Mouse (Mus musculus) gastrocnemius, postnatal 4 days (tissue): ENCODE data around the gene Anxa7. TPM values are rescaled to one million over a fixed set of nuclear protein-coding genes. Genes with fewer than 3 reads are reported as not detected.
A peak's percentile ranks its signal among the peaks of the same experiment; 100 is the strongest.

Experiments
- DNase-seq, 2 experiments: peaks; one replicate each; pipeline ENCODE4 v3.0.0; 2021 to 2022; ENCODE audit warnings: low spot score in 2 of 2, mixed read lengths in 2 of 2
- long read RNA-seq, 2 experiments: library from polyadenylated mRNA; stranded (forward); transcript quantifications; one replicate each; pipeline ENCODE4 v2.0.0; 2021
- total RNA-seq, 2 experiments: library from RNA; stranded (reverse); gene quantifications; 2 replicates each; pipeline ENCODE4 v1.2.3; 2021

Anxa7 gene
- 10 to 100 TPM; 43.1 to 52.3 TPM for total RNA-seq
- long read RNA-seq, experiment 1, transcript Anxa7-201 (13 exons, 2,851 nt) = minor isoform, 22 of 82 reads
- long read RNA-seq, experiment 1, transcript Anxa7-202 (14 exons, 2,904 nt) = major isoform, 35 of 82 reads
- long read RNA-seq, experiment 1, partial matches to known transcripts = 8 of 82 reads
- long read RNA-seq, experiment 1, other reads (novel, unspliced or antisense) = 13 of 82 reads
- long read RNA-seq, experiment 2, transcript Anxa7-201 (13 exons, 2,851 nt) = minor isoform, 20 of 73 reads
- long read RNA-seq, experiment 2, transcript Anxa7-202 (14 exons, 2,904 nt) = major isoform, 30 of 73 reads
- long read RNA-seq, experiment 2, partial matches to known transcripts = 5 of 73 reads
- long read RNA-seq, experiment 2, other reads (novel, unspliced or antisense) = 17 of 73 reads

DNA sequence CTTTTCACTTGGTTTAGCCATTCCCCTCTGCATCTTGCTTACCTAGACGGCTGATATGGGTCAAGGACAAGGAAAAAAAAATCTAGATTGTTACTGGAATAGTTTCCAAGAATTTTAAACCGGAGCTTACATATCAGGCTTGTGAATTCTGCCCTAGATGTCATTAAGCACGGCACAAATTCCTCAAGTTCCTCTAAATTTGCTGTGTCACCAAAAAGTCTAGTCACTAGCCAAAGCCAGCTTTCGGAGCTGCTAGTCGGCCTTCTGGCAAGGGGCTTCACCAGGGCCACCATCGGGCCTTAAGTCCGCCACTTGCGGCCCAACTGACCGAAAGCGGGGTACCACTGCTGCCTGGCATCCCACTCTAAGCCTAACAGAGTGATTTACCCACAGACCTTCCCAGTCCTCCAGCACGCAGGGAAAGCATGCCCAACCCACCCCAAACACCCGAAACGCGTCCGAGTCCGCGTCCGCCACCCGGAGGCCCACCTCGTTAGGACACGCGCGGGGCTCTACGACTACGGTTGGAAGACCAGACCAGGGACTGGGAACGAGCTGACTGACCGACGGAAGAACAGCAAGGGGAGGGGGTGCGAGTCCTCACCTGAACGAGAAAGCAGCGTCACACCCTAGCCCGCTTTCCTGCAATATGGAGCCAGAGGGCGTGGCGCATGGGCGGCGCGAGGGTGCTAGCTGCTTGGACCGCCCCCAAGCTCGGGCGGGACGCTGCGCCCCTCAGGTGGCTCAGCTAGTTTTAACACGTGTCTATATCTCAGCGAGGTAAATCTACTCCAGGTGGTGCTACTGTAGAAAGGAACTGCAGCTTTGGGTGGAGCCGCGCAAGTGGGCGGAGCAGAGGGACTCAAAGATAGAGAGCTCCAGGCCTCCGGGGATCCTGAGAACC is at the start of gene Anxa7:
Anxa7 (minus strand) TSS at position 843 of the 904 bp plus-strand sequence.
- DNase-seq = peak; percentile 35 to 66

DNA sequence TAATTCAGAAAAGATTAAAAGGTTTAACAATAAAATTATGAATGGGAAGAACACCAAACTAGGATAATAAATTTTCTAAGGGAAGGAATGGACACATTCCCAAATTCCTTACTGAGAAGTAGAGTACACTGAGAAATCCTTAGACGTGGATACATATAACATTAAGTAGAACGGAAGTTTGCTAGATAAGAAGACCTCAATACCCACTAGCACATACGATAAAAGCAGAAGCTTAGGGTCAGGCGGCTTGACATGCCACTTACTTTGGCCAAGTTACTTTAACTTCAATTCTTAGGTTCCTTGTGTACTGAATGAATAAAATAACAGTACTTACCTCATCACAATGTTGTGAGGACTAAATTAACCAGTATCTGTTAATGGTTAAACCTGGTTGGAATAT is 49.7 kb upstream of the Anxa7 start:
- DNase-seq = no peak

DNA sequence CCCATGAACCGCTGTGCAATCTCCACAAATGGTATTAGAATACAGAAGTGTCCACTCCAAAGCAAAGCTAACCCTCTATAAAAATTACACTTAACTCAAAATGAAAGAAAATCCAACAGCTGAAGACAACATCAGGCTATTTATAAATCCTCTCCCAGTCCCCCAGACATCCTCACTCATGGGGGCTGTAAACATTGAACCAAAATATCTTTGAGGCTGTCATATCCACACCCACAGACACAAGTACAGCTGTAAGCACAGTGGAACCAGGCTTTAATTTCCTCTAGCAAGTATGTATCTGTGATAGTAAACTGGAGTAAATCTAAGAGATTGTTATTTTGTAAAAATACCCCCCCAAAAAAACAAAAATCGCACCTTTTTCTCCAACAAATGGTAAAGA is 40.2 kb upstream of the Anxa7 start:
- DNase-seq = no peak

DNA sequence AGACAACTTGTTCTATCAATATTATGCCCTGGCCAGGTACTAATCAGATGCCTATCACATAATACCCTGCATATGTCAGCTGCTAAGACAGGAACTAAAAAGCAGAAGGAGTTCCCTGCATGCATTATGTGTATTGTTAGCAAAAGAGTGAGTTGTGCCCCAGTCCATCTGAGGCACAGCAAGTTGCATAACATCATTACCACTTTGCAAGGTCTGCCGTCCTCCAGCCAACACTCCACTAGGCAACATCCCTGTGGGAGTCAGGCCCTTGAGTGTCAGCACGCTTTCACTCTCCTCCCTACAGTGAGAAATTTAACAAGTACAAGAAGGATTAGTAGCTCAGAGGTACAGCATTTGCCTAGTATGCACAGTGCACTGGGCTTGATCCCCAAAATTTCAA is 28.5 kb upstream of the Anxa7 start:
- DNase-seq = no peak

DNA sequence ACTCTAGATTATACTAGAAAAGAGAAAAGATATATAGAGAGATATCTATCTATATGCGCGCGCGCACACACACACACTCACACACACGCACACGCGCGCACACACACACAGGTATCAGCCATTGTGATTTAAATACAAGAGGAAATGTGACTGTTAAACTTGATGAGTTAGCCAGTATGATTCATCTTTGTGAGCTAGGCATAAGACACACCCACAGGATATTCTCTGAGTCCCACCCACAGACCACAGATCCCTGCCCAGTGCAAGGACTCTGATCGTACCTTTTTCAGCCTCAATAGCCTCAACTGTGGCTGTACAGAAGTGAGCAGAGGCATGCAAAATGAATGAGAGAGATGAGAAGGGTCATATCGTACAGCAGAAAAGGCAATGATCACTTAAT is 23.0 kb upstream of the Anxa7 start:
- no peak for DNase-seq

DNA sequence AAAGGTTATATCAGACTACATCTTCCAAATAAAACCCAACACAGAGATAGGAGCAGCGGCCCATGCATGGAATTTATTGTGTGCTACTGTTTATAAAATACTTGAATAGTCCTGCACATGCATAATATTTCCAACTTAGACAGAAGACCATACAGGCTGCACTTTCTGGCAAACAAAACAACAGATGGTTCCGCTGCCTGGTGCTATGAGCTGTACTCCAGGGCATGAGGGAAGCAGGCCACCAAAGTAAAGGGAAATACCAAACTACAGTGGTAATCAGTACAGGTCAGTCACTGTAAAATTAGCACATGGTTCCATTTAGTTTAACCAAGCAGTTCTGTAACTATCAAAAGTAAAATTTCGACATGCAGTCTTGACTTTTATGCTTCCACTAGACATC is 20.0 kb upstream of the Anxa7 start:
- DNase-seq = no peak

DNA sequence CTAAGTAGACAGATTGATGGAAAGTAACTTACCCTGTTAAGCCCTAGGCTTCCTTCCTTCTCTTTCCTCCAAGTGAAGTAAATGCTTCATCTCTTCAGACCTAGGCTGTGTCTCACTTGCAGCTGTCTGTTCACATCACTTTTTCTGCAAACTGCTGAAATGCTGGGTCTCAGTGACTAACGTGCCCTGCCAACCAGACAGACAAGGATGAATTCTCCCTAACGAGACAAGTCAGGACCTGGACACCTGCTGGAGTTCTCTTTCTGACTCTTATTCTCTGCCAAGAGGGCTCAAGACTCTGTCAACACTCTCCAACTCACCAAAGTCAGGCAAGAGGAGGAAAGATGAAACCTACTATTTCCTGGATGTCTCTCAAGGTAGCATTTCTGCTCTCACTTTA is 16.7 kb upstream of the Anxa7 start, which contains the start of gene Mss51:
Mss51 (minus strand) TSS at position 299 of the 400 bp plus-strand sequence.
- no peak for DNase-seq

DNA sequence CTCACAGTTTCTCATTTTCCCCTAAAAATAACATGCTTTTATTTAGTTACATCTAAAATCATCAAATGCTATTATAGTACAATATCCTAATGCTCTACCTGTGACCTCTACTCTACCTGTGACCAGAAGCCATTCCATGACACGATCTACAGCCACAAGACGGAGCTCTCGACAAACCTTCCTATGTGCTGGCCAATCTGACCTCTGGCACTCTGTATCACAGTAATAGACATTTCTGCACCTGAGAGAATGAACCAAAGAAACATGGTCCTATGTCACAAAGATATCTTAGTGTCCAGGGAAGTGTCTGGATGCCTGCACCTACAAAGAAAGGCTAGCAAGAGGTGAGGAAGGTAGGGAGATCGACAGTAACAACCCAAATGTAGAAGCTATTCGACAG is 6.1 kb upstream of the Anxa7 start:
- no peak for DNase-seq

DNA sequence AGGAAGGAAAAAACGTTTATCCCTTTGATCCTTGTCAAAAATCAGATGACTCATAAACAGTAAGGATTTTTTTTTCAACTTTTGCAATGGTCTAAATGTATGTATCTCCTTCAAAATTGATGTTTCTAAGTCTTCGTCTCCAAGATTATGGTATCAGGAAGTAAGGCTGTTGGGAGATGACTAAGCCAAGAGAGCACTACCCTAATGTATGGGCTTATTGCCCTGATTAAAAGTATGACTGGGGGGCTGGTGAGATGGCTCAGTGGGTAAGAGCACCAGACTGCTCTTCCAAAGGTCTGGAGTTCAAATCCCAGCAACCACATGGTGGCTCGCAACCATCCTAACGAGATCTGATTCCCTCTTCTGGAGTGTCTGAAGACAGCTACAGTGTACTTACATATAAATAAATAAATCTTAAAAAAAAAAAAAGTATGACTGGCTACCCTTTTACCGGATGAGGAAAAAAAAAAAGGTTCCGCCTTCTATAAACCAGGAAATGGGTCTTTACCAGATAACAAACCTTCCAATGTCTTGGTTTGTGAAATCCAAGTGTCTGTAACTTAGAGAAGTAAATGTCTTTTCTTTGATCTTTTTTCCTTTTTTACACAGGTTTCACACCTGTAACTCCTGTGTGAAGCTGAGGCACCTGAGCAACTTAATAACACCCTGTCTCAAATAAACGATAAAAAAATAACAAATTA is 2.3 kb upstream of the Anxa7 start:
- DNase-seq = no peak

DNA sequence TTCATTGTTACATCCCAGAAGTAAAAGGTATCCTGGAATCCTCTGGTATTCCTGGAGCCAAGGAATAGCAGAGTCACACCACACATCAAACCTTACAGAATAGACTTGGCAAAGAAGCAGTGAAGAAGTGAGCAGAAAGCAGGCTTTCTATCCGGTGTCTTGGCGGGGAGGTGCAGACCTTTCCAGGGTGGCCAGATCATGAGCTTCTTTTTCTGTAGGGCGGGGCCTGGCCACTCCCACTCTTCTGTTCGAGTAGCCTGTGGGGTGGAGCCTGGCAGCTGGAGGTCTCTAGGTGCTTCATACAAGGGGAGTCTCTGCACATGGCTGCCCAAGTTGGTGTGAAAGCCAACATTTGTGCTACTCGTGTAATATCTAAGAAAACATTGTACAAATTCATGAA is 1.3 kb upstream of the Anxa7 start:
- DNase-seq = no peak

DNA sequence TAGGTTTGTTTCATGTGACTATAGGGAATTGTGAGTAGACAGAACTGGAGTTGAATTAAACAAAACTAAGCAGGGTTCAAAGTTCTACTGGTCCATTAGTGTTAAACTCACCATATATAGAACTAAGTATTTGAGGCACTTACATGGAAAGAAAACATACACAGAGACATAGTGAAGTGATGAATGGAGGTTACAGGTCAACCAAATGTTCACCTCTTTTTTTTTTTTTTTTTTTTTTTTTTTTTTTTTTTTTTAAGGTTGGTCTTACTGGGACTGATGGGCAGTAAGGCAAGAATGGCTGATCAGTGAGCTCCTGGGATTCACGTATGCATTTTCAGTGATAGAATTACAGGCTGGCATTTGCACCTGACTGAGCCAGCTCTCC is 254 bp upstream of the Anxa7 start:
- DNase-seq = no peak

DNA sequence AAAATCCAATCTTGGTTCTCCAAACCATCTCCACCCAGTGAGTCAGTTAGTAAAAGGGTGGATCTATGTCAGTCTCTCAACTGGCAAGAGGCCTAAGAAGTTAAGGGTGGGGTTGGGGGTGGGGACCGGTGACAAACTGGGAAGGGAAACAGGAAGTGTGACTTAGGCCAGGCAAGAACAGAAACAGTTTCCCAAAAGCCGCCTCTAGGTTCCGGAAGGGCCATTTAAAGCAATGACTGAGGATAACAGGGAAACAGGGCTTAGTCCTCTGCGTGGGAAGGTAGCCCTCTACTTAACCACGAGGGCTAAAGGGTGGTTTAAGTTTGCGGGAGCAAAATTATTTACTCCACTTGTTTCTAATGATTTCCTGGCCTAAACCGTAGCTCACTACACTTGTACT is 1.1 kb downstream of the Anxa7 start:
- DNase-seq = peak in 1 of 2 experiments; percentile 14

DNA sequence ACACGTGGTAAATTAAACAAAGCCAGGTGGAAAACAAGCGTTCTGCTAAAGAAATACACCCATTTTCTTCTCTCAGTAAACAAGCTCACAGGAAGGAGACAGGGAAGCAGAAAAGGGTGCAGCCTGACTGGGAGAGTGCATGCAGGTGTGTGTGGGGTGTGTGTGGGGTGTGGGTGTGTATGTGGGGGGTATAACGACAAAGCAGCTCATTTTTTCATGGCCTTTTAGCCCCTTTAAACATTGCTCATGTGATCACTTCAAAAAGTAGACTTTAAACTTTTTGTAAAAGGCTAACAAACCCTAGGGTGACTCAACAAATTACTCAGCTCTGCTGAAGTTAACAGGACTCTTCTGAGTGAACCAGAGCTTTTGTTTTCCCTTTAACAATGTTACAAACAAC is 1.5 kb downstream of the Anxa7 start:
- no peak for DNase-seq

DNA sequence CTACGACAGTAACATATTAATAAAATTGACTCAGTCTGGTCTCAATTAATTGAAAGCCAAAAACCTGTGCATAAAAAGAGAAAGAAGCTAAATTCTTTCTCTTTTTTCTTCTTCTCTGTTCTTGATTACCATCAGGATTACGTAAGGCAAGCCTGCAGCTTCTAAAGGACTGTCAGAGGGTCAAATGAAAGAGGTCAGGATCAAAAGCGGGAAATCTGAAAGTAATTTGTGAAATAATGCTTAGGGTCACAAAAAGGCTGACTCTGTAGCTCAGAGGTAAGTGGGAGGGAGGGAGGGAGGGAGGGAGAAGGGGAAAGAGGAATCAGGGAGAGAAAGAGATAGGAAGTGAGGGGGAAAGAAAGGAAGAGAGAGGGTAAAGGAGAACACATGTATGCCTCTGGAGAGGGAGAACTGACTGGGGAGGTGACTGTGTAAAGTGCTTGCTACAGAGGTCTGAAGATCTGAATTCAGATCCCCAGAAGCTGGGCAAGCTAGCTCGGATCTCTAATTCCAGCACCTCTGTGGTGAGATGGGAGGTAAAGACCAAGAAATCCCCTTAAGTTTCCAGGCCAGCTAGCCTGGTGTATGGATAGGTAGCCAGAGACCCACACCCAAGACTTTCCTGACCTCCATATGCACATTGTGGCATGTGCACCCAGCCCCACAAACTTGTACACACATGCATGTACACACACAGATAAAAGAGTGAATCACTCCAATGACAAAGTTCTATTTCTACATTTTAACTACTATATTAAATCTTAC is 2.5 kb downstream of the Anxa7 start:
- no peak for DNase-seq

DNA sequence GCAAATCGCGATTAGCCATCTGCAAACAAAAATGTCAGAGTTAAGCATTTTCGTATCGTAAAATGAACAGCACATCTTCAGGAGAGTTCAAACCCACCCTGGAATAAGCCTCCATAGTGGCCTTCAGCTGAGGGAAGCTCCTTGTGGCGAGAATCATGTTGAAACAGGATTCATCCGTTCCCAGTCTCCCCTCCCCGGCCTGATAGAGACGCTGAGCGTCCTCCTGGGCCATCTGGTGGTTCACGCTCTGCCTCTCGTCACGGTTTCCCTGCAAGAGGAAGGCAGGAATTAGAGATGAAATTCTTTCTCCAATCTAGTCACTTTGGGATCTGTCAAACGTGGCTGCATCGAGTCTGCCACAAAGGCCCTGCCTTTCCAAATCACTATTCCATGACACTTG is 19.7 kb downstream of the Anxa7 start:
- DNase-seq = no peak

DNA sequence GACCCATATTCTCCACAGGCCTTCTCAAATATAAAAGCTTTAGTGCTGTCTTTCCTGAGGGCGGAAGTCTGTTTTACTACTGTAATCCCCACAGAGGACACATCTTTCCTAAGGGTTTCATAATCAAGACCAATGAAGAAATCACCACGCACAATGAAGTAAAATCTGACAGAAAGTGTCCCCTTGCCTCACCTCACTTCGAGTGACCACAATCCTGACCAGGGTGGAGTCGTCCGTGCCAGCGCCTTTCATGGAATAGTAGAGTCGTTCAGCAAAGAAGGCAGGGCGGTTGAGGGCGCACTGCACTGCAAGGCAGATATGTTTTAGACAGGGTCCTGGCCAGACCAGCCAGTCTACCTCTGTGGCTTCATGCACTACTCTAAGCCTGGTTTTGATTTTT is 21.6 kb downstream of the Anxa7 start:
- DNase-seq = no peak

DNA sequence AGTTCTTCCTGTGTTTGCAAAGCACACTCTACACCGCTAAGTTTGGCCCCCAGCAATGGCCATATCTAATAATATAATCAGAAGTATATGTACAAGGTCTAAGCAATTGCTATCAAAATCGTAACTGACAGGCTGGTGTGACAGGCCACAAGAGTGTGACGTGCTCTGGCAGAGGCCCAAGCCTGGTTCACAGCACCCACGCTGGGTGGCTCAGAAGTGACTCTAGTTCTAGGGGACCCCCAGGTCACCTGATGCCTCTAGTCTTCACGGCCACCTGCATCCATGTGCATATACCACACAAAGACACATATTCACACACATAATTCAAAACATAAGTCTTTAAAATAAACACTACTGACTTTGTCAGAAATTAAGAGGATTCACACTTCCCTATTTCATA is 27.0 kb downstream of the Anxa7 start:
- no peak for DNase-seq

DNA sequence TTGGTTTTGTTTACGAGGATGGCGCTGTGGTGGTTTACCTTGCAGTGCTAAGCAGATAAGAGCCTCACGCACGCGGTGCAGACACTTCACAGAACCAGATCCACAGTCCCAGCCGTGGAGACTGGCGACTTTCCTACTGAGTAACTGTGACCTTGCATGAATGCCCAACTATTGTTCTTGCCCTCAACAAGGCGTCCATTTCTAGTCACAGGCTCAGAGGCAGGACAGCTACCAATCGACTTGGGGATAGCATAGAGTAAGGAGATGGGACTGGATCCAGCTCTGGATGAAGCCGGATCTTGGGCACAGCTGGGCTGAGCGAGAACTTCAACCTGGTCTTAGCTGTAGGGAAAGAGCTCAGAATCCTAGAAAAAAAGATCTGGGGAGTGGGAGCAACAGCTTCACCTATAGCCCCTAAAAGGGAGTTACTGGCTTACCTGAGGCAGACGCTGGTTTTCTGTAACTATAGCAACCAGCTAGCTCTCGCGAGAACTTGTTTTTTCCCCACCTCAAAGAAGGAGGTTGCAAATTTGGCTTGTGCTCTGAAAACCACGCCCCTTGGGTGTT is 28.1 kb downstream of the Anxa7 start, which contains the start of gene Cfap70:
Cfap70 (minus strand) TSS at position 462 of the 567 bp plus-strand sequence.
- peak in 1 of 2 experiments; percentile 36 for DNase-seq

DNA sequence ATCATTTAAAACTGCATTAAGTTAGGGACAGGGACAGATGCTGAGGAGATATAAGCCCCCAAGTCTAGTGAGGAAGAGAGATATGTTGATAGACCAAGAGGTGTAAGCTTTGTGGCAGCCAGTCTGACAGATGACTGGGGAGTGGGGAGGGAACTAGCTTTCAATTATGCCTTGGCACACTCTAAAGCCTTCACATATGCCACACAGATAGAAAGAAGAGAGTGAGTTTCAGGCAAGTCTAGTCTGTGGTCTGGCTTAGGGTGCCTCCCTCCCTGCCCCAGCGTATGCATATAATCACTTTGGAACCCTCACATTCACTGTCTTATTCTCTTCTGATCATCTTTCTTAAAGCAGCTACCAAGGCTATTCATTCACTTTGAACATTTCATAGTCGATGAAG is 28.6 kb downstream of the Anxa7 start:
- no peak for DNase-seq

DNA sequence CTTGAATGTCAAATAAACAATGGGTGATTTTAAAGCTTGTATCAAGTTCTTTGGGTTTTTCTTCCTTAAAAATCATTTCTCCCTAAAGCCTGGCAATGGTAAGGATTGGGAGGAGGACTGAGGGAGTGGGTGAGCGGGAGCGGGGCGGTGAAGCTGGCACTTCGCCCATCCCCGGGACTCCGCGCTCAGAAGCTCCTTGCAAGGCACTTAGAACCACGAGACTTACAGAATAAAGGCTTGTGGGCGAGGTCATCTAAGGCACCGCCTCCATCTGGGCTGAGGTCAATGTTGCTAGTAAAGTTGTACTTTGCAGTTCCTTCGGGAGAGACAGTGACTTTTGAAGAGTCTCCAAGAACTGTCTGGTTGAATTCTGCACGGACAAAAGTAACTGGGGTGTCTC is 32.7 kb downstream of the Anxa7 start:
- no peak for DNase-seq
